Mouse (Mus musculus) induced T-regulatory cell, adult 2 months (primary cell): ENCODE results near the gene Nf1.
A peak's percentile ranks its signal among the peaks of the same experiment; 100 is the strongest.
"Not testable (repeated sequence)": the region's sequence is repeated elsewhere in the genome, so short reads cannot be mapped to it uniquely, and the experiment has no call there.

Experiments used
- DNase-seq: peaks from one replicate; pipeline ENCODE4 v3.0.0-alpha.2; 2012; ENCODE audit warnings: low read depth

The Nf1 gene

DNA sequence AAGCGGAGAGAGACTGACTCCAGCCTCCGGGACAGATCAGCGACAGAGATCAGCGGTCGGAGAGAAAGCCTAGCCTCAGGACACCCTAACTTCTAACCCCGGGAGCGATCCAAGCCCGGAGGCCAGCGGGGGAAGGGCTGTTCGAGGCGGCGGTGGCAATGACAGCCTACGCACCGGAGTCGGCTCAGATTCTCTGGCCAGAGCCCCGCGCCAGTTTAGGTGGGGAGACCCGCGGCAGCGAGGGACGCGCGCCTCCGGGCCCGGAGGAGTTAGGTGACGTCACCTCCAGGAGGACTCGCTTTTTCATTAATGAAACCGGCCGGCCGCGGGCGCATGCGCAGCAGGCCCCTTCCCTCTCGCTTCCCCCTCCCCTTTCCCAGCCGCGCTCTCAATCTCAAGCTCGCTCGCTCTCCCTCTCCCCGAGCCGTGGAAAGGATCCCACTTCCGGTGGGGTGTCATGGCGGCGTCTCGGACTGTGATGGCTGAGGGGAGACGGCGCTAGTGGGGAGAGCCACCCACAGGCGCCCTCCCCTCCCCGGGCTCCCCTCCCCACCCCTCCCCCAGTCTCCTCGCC, at the start of gene Nf1:
TSS of gene Nf1 (plus strand) at position 460 of the 574 bp plus-strand sequence.
- DNase-seq, result peak; percentile 91

DNA sequence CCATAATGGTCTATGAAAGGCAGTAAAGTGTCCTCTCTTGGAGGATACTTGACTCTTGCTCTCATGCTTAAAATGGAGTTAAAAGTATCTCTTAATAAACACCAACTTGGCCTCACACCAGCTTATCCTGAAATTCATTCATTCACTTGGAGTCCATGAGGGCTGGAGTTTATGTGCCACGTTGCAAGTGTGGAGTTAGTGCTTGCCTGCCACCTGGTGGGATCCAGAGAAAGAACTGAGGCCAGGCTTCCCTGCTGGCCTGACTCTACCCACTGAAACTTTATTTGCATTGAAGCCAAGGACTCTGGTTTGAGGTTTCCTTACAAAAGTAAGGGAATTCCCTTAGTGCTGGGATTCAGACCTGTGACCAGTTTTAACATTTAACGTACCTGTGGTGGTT, 49.0 kb upstream of the Nf1 start:
- peak; percentile 23 for DNase-seq

DNA sequence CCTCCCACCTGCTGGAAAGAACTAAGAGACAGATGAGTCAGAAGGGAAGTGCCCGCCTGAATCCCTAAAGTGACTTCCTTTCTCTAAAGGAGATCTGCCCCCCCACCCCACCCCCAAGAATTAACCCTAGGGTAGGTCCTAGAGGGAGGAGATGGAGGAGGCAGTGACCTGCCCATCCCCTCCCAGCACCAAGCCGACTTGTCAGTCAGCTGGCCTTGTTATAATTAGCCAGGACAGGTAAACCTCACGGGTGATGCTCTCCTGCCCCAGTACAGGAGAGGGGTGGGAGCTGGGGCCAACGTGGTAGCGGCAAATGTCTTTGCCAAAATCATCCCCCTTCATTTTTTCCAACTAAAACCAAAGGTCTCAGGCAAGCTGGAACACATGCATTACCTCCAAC, 47.8 kb upstream of the Nf1 start:
- no peak for DNase-seq

DNA sequence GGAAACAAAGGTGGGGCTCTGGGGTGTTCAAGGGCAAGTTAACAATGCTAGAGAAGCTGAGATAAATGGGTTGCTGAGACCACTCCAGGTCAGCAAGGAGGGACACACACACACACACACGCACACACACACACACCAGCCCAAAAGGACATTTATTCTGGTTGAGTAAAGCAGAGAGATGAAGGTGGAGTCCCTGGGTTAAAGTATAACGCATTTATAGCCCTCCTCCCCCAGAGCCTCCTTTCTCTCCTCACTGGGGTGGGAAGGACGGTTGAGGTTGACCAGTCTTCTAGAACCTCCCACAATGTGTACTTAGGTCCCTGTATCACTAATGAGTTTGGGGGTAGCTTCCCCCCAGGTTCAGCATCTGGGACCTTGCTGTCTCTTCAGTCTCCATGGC, 47.4 kb upstream of the Nf1 start:
- DNase-seq, result no peak

DNA sequence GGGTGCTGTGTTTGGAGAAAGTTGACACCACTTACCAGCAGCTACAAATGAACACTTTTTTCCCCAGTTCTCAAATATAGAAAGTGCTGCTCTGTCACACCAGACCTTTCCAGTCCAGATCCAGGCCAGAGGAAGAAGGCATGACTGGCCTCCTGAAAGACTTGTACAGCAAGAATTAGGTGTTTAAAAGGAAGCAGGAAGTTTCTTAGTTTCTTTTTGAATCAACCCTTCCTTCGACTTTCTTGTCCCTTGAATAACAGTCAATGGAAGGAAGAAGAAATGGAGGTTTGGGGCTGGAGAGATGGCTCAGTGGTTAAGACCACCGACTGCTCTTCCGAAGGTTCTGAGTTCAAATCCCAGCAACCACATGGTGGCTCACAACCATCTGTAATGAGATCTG, 46.5 kb upstream of the Nf1 start:
- DNase-seq, result no peak

DNA sequence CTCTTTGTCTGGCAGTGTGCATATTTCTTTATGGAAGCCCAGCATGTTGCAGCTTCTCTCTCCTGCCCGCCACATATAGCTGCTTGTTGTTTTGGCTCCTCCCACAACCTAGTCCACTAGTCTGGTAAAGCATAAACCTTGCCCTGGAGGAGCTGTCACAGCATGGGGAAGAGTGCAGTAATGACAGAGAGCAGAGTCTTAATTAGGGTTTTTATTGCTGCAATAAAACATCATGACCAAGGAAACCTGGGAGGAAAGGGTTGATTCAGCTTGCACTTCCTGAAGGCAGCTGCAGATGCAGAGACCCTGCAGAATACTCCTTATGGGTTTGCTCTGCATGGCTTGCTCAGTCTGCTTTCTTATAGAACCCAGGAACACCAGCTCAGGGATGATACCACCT, 45.5 kb upstream of the Nf1 start:
- no peak for DNase-seq

DNA sequence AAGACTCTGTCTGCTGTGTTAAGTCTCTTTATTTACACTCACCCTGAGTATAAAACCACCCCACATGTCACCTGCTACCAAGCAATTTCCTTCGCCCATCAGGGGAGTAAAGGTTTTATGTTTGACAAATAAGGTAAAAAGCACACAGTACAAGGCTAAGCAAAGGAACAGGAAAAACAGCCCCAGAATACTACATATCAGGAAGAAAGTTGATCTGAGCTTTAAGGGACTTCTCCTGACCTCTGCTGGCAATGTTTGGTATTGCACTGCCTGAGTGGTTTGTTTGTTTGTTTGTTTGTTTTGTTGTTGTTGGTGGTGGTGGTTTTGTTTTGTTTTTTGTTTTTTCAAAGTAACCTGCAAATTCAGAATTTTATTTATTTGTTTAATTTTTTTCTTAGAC, 43.3 kb upstream of the Nf1 start:
- peak; percentile 87 for DNase-seq

DNA sequence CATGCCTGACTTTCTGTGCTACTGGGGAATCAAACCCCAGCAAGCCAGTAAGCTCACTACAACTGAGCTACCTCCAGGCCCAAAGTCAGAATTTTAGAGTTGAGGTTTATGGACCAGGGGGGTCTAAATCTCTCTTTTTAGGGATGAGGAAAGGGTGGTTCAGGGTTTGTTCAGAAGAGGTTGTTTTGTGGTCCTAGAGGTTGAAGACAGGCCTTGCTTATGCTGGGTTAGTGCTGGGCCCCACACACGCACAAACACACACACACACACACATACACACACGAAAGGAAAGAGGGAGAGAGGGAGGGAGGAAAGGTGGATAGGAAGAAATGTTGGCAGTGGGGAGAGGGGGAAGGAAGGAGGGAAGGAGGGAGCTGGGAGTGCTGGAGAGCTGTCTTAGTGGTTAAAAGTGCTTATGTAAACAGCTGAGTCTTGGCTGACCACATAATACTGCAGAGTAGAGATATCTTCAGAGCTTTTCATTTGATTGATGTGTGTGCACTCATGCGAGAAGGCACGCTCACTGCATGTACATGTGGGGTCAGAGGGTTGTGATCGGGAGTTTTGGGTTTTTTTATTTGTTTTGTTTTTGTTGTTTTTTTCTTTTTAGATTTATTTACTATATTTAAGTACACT, 42.5 kb upstream of the Nf1 start, which contains the start of gene Gm9964:
TSS of gene Gm9964 (minus strand) at position 51 of the 636 bp plus-strand sequence.
- DNase-seq, result no peak

DNA sequence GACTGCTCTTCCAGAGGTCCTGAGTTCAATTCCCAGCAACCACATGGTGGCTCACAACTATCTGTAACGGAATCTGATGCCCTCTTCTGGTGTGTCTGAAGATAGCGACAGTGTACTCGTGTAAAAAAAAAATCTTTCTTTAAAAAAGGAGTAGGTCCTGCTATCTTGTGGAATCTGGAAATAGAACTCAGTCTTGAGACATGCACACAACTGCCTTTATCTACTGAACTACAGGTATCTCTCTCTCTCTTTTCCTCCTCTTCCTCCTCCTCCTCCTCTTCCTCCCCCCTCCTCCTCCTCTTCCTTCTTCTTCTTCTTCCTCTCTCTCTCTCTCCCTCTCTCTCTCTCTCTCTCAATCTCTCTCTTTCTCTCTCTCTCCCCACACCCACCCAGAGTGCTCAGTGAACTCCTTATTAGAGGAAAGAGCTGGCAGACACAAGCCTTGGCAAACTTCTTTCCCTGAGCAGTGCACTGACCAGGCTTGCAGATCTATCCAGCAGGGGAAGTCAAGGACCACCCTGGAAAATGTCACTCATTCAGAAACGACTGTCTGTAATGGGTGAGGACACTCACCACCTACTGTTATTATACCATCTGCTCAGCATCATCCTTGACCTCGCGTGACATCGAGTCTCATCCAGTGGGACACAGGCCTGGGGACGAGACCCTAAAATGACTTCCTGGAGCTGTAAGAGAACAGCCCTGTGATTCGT, 39.6 kb upstream of the Nf1 start:
- no peak for DNase-seq

DNA sequence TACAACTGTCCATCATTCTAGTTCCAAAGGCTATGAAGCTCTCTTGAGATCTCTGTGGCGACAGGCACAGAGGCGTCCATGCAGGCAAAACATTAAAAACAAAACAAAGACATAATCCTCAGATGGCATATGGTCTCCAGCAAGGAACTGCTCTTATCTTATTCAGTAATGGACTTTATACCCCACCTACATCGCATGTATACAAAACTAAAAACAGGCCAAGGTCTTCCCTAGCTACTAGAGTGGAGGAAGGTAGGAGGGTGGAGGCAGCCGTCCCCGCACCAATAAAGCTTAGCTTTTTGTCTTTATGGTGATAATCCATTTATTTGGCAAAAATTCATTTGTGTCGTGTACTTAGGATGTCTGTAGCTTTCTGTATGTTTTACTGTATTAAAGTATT, 36.4 kb upstream of the Nf1 start:
- no peak for DNase-seq

DNA sequence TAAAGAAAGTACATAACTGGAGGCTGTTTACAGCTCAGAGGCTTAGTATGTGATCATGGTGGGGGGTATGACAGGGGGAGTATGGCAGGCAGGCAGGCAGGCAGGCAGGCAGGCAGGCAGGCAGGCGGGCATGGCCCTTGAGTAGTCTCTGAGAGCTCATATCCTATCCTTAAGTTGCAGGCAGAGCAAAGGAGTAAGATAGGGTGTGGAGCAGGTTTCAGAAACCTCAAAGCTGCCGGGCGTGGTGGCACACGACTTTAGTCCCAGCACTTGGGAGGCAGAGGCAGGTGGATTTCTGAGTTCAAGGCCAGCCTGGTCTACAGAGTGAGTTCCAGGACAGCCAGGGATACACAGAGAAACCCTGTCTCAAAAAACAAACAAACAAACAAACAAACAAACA, 35.2 kb upstream of the Nf1 start:
- DNase-seq, result not testable (repeated sequence)

DNA sequence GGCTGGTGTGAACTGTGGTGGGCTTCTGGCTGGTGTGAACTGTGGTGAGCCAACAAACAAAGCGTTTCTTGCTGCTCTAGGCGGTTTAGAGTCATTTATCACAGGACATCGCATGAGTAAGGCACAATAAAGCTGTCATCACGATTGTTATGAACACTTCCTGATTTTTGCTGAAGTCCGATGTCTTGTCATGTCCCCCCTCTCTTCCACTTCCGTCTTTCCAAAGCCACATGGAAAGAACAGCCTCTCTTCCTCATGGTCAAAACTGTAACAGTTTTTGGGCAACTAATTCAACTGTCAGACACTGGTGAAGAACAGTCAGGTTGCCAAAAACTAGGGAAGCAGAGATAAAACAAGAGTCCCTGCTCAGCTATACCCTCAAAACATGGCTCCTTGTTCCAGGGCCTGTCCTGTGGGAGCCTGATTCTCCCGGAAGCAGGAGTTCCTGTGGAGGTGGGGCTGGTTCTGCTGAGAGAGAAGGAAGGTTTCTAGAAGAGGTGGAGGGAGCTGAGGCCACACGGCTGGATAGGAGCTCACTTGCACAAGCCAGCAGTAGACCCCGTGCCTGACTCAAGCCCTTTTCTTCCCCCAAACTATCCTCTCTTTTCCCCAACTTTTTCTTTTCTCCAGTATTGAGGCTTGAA, 33.7 kb upstream of the Nf1 start:
- DNase-seq, result no peak

DNA sequence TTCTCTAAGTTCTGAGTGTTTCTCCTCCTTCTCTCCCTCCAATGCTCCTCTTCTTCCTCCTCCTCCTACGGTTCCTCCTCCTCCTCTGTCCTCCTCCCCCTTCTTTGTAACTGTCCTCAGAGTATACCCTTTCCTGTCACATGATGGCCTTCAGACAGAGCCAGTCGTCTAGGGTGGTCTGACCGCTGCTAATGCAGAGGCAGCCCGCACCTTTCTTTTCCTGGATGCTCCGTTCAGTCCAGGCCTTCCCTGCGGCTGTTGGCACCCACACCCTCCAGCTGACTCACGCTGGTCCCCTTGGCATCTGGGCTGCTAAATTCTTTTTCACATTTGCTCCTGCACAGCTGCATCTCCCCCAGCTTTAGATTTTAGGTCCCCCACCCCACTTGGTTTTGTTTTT, 33.0 kb upstream of the Nf1 start:
- DNase-seq, result no peak

DNA sequence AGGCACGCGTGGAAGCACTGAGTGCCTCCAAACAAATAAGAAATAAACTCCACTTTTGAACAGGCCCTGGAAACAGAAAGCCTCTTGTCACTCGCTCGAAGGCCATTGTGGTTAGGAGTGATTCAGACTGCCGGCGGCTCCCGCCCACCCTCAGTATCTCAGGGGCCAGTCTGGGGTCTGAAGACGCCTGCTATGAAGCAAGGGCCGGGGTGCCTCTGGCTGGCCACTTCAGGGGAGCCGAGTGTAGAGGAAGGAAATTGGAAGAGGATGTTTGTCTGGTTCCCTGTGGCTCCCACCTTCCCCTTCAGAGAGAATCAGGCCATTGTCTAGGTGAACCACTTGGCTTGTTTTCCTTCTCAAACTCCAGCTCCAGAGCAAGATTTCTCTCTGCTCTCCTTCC, 32.5 kb upstream of the Nf1 start:
- DNase-seq, result no peak

DNA sequence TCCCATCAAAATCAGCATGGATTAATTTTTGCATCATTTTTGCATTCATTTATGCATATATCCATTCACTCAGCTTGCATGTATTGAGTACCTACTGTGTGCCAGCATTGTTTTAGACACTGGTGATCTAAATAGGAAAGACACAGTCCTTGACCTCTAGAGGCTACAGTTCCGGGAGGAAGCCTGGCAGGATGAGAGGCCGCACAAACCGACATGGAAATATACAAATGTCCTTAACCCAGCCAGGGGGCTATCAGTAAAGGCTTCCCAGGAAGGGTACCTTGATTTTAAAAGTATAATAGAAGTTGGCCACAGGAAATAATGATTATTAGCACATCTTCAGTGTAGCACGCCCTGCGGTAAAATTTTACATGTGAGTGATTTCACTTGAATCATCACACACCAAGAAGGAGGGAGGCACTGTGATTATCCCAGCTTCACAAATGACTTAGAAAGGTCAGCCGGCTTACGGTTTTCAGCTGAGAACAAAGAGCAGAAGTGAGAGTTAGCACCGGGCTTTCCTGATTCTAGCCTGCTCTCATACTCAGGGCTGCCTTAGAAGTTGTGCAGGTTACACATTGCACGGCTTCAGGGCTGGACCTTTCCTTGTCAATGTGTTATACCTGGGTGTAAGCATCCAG, 31.8 kb upstream of the Nf1 start:
- DNase-seq, result no peak

DNA sequence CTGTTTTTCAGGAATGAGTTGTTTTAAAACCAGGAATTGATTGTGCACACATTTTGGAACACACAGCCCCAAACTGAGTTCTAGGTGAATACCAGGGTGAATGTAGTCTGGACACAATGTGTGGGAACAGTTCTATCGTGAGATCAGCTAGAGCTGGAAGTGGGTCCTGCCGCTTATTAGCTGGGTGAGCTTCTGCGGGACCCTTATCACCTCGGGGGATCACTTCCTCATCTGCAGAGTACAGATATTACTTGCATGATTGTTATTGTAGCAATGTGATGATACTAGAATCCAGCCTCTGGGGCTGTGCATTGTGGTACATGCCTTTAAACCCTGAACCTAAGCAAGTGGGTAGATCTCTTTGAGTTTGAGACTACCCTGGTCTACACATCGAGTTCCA, 29.0 kb upstream of the Nf1 start:
- no peak for DNase-seq

DNA sequence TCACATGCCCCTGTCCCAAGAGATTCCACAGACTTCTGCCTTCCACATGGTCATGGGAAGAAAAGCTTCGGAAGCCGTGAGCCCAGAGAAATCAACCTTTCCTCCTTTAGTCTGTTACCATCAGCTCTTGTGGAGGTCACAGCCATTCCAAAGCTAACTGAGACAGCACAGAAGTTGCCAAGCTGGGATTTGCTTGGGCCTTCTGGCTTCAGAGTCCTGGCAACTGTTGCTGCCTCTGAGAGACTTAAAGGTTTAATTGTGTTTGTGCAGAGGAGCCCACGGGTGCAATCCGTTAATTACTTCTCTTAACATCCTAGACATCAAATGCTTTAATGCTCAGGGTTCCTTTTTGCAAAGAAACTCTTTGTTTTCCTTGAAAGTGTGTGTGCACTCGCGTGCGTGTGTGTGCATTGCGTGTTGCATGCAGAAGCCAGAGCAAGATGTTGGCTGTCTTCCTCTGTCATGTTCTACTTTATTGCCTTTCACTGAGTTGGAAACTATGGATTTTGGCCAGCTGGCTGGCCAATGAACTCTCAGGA, 22.6 kb upstream of the Nf1 start:
- no peak for DNase-seq

DNA sequence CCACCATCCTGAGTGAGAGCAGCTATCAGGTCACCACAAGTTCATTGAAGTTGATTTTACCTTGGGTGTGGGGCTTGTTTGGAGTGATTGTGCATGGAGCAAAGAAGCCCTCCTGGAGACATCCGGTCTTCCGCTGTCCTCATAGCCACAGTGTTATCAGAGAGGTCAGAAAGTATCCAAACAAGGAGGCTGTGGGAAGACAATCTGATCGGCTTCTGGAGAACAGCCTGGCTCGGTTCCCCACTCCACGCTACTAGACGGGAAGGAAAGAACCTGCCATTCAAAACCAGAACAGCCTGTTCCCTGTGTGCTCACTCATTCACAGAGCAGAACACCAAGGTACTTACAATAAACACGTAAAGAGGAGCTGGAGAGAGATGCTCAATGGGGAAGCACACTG, 19.7 kb upstream of the Nf1 start:
- DNase-seq, result no peak

DNA sequence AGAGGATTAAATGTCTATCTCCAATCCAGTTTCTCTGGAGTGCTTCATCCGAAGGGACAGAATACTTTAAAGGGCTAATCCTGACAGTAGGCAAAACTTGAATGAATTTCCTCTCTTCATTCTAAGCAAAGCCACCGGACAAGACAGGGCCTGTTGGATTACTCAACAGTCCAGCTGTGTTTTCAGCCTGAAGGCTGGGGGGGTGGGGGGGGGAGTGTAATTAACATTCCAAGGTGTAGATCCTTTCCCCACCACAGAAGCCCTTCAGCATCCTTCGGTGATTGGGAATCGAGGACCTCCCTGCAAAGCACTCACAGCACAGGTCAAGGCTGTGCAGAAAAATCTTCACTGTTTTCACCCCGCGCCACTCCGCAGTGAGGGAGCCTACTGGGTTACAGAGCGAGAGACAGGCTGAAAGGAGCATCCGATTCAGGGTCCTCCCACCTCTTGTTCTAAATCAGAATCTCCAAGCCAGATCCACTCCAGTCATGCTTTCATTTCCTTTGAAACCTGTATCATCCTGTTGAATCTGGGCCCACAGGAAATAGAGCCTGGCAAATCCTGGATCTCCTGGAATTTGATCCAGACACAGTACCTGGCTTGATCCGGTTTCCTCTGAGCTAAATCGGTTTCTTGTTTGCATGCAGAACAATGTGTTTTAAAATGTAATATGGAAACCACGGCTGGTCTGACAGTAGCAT, 15.4 kb upstream of the Nf1 start:
- DNase-seq, result no peak

DNA sequence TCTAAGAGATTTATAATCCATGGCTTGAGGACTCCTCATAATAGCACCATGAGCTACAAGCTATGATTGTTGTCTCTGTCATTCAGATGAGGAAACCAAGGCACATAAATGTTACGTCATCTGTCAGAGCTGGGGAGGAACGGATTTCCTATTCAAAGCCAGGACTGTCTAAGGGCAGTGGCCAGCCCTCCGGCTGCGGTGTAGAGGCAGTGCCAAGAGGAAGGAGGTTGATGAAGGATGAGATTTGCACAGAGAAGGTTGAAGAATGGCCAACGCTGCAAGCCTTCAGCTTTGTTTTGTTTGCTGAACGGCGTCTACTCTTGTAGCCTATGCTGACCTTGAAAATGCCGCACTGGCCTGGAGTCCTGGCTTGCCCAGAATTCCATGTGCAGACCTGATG, 13.8 kb upstream of the Nf1 start:
- no peak for DNase-seq

DNA sequence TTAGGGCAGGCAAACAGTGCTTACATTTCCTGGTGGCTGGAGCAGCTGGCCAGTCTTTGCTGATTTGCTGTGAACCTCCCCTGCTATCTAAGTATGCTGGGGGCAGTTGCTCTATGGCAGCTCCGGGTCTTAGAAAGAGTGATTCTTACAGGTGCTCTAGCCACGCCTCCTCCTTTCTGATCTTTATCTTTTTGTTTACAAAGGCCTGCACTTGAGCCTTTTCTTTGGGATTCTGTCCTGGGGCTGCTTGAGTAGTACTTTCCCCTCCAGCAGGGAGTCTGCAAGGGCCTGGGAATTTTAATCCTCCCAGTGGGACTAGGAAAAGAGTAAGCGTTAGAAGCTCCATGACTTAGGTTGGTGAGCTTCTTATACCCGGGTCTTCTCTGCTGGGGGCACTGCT, 12.4 kb upstream of the Nf1 start:
- no peak for DNase-seq

DNA sequence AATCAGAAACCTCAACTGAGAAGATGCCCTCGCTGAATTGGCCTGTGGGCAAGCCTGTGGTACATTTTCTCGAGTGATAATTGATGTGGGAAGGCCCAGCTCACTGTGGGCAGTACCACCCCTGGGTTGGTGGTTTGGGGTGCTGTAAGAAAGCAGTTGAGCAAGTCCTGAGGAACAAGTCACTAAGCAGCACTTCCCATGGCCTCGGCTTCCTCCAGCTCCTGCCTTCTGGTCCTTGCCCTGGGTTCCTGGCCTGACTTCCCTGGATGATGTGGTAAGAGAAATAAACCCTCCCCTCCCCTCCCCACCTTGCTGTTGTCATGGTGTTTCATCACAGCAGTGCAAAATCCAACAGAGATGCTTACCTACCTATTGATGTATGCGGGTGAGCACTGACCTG, 11.4 kb upstream of the Nf1 start:
- DNase-seq, result no peak
